Mouse (Mus musculus) neural tube, embryonic 13.5 days (tissue): ENCODE data around the gene Lrig1. TPM values are rescaled to one million over a fixed set of nuclear protein-coding genes. Genes with fewer than 3 reads are reported as not detected.

Experiments
- ATAC-seq: fragments of 200-750 bp; cut with Nextera tagmentation; 2 replicates; pipeline ENCODE4 v1.8.0; 2017; ENCODE audit warnings: low read depth, mild to moderate bottlenecking, moderate TSS enrichment, moderate library complexity
- H3K27ac ChIP-seq: fragments of 300-500 bp; sonication (generic); replicated peaks from 2 replicates; pipeline ENCODE4 v1.5.1; 2015; ENCODE audit warnings: moderate library complexity, mild to moderate bottlenecking, inconsistent platforms
- H3K27me3 ChIP-seq: fragments of 300-500 bp; sonication (generic); 2 replicates; pipeline ENCODE4 v1.6.1; 2015; ENCODE audit warnings: mild to moderate bottlenecking, inconsistent platforms
- H3K36me3 ChIP-seq: fragments of 300-500 bp; sonication (generic); 2 replicates; pipeline ENCODE4 v1.6.1; 2015; ENCODE audit warnings: mild to moderate bottlenecking, inconsistent platforms
- H3K4me1 ChIP-seq: fragments of 300-500 bp; sonication (generic); replicated peaks from 2 replicates; pipeline ENCODE4 v1.6.1; 2015; ENCODE audit warnings: inconsistent platforms
- H3K4me2 ChIP-seq: fragments of 300-500 bp; sonication (generic); 2 replicates; pipeline ENCODE4 v1.6.1; 2015; ENCODE audit warnings: inconsistent platforms, mild to moderate bottlenecking, moderate library complexity
- H3K4me3 ChIP-seq: fragments of 300-500 bp; sonication (generic); 2 replicates; pipeline ENCODE4 v1.5.1; 2015; ENCODE audit warnings: mild to moderate bottlenecking, inconsistent platforms
- H3K9ac ChIP-seq: fragments of 300-500 bp; sonication (generic); 2 replicates; pipeline ENCODE4 v1.6.1; 2015; ENCODE audit warnings: moderate library complexity, mild to moderate bottlenecking, inconsistent platforms
- H3K9me3 ChIP-seq: fragments of 300-500 bp; sonication (generic); 2 replicates; pipeline ENCODE4 v1.6.1; 2016; ENCODE audit warnings: inconsistent platforms
- WGBS: fragments of 180-500 bp; shearing (Covaris S2); methylation state at CpG from one replicate; pipeline ENCODE4 v1.1.7; 2015; 5-methylcytosine and 5-hydroxymethylcytosine counted together
- polyA plus RNA-seq: library from polyadenylated mRNA; unstranded; fragments of >200 nt; fragmentation: Nextera tagmentation; extraction: Ambion mirVana; gene quantifications from 2 replicates; pipeline ENCODE4 v1.2.1, GENCODE M21; 2015

Lrig1 gene
- polyA plus RNA-seq, 1 experiment from 2014 or later, result 12.9 TPM

GRCm38 (mm10) chr6:94637024-94637434 lies 62.9 kb downstream of the Lrig1 start:
- no peak overlapping the region for H3K9ac ChIP-seq
- H3K36me3 ChIP-seq, result no peaks in the 10 kb centered on the region
- H3K9me3 ChIP-seq, result no peaks in the 10 kb centered on the region
- no peak overlapping the region for H3K27ac ChIP-seq
- WGBS, result 78% methylated on average over 5 of the region's 5 CpGs
- no peak overlapping the region for H3K4me2 ChIP-seq
- H3K27me3 ChIP-seq, result no peaks in the 10 kb centered on the region
- no peak overlapping the region for H3K4me3 ChIP-seq
- no peak for ATAC-seq
- peaks cover 54% of the 10 kb centered on the region for H3K4me1 ChIP-seq

- no peaks in the 10 kb centered on the region for H3K9me3 ChIP-seq
- no peak for ATAC-seq
- no peaks in the 10 kb centered on the region for H3K27me3 ChIP-seq
- H3K9ac ChIP-seq, result no peak overlapping the region
- 24% methylated on average over 1 of the region's 1 CpGs for WGBS
- no peak overlapping the region for H3K4me2 ChIP-seq
- no peak overlapping the region for H3K4me3 ChIP-seq
- peak overlapping the region; percentile 18; the same call in 1 of the 2 replicates for H3K27ac ChIP-seq
- H3K4me1 ChIP-seq, result peaks cover 62% of the 10 kb centered on the region
- H3K36me3 ChIP-seq, result no peaks in the 10 kb centered on the region
Measured at GRCm38 (mm10) chr6:94635343-94635742, 64.6 kb downstream of the Lrig1 start.

- Histone ChIP-seq H3K27ac (peak overlapping the region; percentile 23; the same call in 1 of the 2 replicates), H3K4me2 (no peak overlapping the region), H3K36me3 (no peaks in the 10 kb centered on the region), H3K27me3 (no peaks in the 10 kb centered on the region), H3K9ac (no peak overlapping the region), H3K9me3 (no peaks in the 10 kb centered on the region), H3K4me3 (no peak overlapping the region), H3K4me1 (peaks cover 64% of the 10 kb centered on the region)
- no peak for ATAC-seq
- 61% methylated on average over 9 of the region's 9 CpGs for WGBS
Measured at GRCm38 (mm10) chr6:94634710-94635109, 65.2 kb downstream of the Lrig1 start.

GRCm38 (mm10) chr6:94634274-94634673 lies 65.7 kb downstream of the Lrig1 start:
- Histone ChIP-seq H3K9ac (no peak overlapping the region), H3K27me3 (no peaks in the 10 kb centered on the region), H3K36me3 (no peaks in the 10 kb centered on the region), H3K27ac (peak overlapping the region; percentile 23; the same call in 1 of the 2 replicates), H3K4me3 (no peak overlapping the region), H3K4me2 (no peak overlapping the region), H3K4me1 (peaks cover 68% of the 10 kb centered on the region), H3K9me3 (no peaks in the 10 kb centered on the region)
- no peak for ATAC-seq
- WGBS, result 92% methylated on average over 4 of the region's 4 CpGs

GRCm38 (mm10) chr6:94631779-94632082 lies 68.2 kb downstream of the Lrig1 start:
- Histone ChIP-seq H3K9ac (no peak overlapping the region), H3K4me1 (peaks cover 82% of the 10 kb centered on the region), H3K27ac (peak overlapping the region; percentile 81), H3K36me3 (no peaks in the 10 kb centered on the region), H3K4me3 (no peak overlapping the region), H3K9me3 (no peaks in the 10 kb centered on the region), H3K27me3 (no peaks in the 10 kb centered on the region), H3K4me2 (no peak overlapping the region)
- WGBS, result 53% methylated on average over 6 of the region's 6 CpGs
- peak; percentile 57 for ATAC-seq

GRCm38 (mm10) chr6:94631051-94631778 lies 68.7 kb downstream of the Lrig1 start:
- peak overlapping the region; percentile 81 for H3K27ac ChIP-seq

GRCm38 (mm10) chr6:94628787-94629186 lies 71.2 kb downstream of the Lrig1 start:
- H3K4me1 ChIP-seq, result peaks cover 79% of the 10 kb centered on the region
- peaks cover 13% of the 10 kb centered on the region; the same call in 1 of the 2 replicates for H3K36me3 ChIP-seq
- 0 out of 2 replicates have a peak overlapping the region, but pooled peaks have one; percentile 15 for H3K27ac ChIP-seq
- H3K4me3 ChIP-seq, result no peak overlapping the region
- H3K27me3 ChIP-seq, result no peaks in the 10 kb centered on the region
- no peaks in the 10 kb centered on the region for H3K9me3 ChIP-seq
- 55% methylated on average over 6 of the region's 6 CpGs for WGBS
- no peak overlapping the region for H3K4me2 ChIP-seq
- H3K9ac ChIP-seq, result no peak overlapping the region
- no peak for ATAC-seq

More at GRCm38 (mm10) chr6:94631051-94631778, 68.7 kb downstream of the Lrig1 start:
- Histone ChIP-seq H3K9ac (no peak overlapping the region), H3K4me3 (no peak overlapping the region), H3K4me2 (no peak overlapping the region), H3K9me3 (no peaks in the 10 kb centered on the region), H3K4me1 (peaks cover 84% of the 10 kb centered on the region), H3K36me3 (peaks cover under 1% of the 10 kb centered on the region; the same call in 1 of the 2 replicates), H3K27me3 (no peaks in the 10 kb centered on the region)
- WGBS, result 44% methylated on average over 7 of the region's 7 CpGs
- ATAC-seq, result peak; percentile 86

- ATAC-seq, result no peak
- Histone ChIP-seq H3K9ac (0 out of 2 replicates have a peak overlapping the region, but pooled peaks have one; percentile 39), H3K9me3 (no peaks in the 10 kb centered on the region), H3K27ac (peak overlapping the region; percentile 54), H3K27me3 (no peaks in the 10 kb centered on the region), H3K4me3 (no peak overlapping the region), H3K4me2 (no peak overlapping the region), H3K4me1 (peaks cover 76% of the 10 kb centered on the region), H3K36me3 (peaks cover 16% of the 10 kb centered on the region; the same call in 1 of the 2 replicates)
- WGBS, result 23% methylated on average over 15 of the region's 15 CpGs
Measured at GRCm38 (mm10) chr6:94627714-94628595, 72.0 kb downstream of the Lrig1 start.

- Histone ChIP-seq H3K36me3 (peaks cover 24% of the 10 kb centered on the region), H3K4me2 (no peak overlapping the region), H3K27me3 (no peaks in the 10 kb centered on the region), H3K9me3 (no peaks in the 10 kb centered on the region), H3K4me1 (peaks cover 64% of the 10 kb centered on the region), H3K9ac (no peak overlapping the region), H3K27ac (no peak overlapping the region), H3K4me3 (no peak overlapping the region)
- no peak for ATAC-seq
- WGBS, result 65% methylated on average over 2 of the region's 2 CpGs
Measured at GRCm38 (mm10) chr6:94626807-94627206, 73.2 kb downstream of the Lrig1 start.

- H3K4me2 ChIP-seq, result no peak overlapping the region
- no peaks in the 10 kb centered on the region for H3K27me3 ChIP-seq
- WGBS, result 65% methylated on average over 5 of the region's 5 CpGs
- H3K4me1 ChIP-seq, result peaks cover 55% of the 10 kb centered on the region
- H3K27ac ChIP-seq, result peak overlapping the region; percentile 33
- H3K4me3 ChIP-seq, result no peak overlapping the region
- ATAC-seq, result no peak
- peaks cover 33% of the 10 kb centered on the region for H3K36me3 ChIP-seq
- H3K9me3 ChIP-seq, result no peaks in the 10 kb centered on the region
- no peak overlapping the region for H3K9ac ChIP-seq
Measured at GRCm38 (mm10) chr6:94625896-94626295, 74.1 kb downstream of the Lrig1 start.

GRCm38 (mm10) chr6:94624543-94624942 lies 75.4 kb downstream of the Lrig1 start:
- peaks cover 43% of the 10 kb centered on the region for H3K36me3 ChIP-seq
- no peak overlapping the region for H3K4me3 ChIP-seq
- 92% methylated on average over 5 of the region's 5 CpGs for WGBS
- no peaks in the 10 kb centered on the region for H3K9me3 ChIP-seq
- ATAC-seq, result no peak
- no peak overlapping the region for H3K27ac ChIP-seq
- H3K27me3 ChIP-seq, result no peaks in the 10 kb centered on the region
- peaks cover 42% of the 10 kb centered on the region for H3K4me1 ChIP-seq
- no peak overlapping the region for H3K4me2 ChIP-seq
- no peak overlapping the region for H3K9ac ChIP-seq

- peak; percentile 60; the same call in 1 of the 2 replicates for ATAC-seq
- WGBS, result 91% methylated on average over 4 of the region's 4 CpGs
- H3K4me1 ChIP-seq, result peaks cover 31% of the 10 kb centered on the region
- H3K27ac ChIP-seq, result no peak overlapping the region
- H3K9me3 ChIP-seq, result no peaks in the 10 kb centered on the region
- no peak overlapping the region for H3K9ac ChIP-seq
- peaks cover 51% of the 10 kb centered on the region for H3K36me3 ChIP-seq
- no peak overlapping the region for H3K4me3 ChIP-seq
- no peak overlapping the region for H3K4me2 ChIP-seq
- no peaks in the 10 kb centered on the region for H3K27me3 ChIP-seq
Measured at GRCm38 (mm10) chr6:94622983-94623382, 77.0 kb downstream of the Lrig1 start.
